Mouse (Mus musculus) spleen, adult 12 weeks (tissue): Measurements from ENCODE around the gene Ppp5c.

Experiments used
- DNase-seq: peaks from one replicate; pipeline ENCODE4 v3.0.0; 2022; ENCODE audit warnings: low spot score

Gene Ppp5c

GRCm38 (mm10) chr7:17054325-17054989 lies 26.7 kb upstream of the Ppp5c start:
- no peak for DNase-seq

- DNase-seq = no peak
These were observed 23.3 kb upstream of the Ppp5c start for GRCm38 (mm10) chr7:17050933-17051594.

DNA sequence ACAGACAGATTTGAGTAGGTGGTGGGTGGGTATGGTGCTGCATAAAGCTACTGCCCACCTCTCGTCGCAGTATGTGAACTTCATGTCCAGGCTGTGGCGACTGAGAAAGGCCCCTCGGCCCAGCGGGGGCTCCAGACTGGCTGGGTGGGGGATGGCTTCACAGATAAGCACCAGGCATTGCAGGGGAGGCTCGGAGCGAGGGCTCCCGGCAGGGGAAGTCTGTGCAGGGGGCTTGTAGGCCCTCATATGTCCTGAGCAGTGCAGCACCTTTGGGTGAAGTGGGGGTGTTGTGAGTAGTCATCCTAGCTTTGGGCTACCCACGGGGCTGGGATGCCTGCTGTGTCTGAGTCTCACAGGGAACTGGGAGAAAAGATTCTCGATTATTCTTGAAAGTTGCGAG lies 22.8 kb upstream of the Ppp5c start:
- no peak for DNase-seq

GRCm38 (mm10) chr7:17048431-17049190 lies 20.9 kb upstream of the Ppp5c start:
- DNase-seq = no peak

DNA sequence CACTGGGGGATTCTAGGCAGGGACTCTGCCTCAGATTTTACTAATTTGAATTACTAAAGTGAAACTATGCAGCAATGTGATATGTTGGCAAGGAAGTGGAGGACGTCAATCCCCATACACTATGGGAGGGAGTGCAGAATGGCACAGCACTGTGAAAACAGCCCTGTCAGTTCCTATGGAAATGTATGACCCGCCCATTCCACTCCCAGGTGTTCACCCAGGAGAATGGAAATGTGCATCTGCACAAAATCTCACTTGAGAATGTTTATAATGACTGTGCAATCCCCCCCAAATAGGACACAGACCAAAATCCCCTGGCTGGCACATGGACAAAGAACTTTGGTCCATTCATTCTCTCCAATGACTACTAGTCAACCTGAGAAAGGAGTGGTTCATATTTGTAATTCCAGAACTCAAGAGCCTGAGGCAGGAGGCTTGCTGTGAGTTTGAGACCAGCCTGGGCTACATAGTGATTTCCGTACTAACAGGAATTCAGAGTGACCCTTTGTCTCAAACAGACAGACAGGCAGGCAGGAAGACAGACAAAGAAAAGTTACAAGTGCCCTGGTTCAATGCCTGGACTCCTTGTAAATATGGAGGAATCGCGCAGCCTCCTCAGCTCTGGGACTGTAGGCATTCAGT lies 19.4 kb upstream of the Ppp5c start:
- DNase-seq = no peak

DNA sequence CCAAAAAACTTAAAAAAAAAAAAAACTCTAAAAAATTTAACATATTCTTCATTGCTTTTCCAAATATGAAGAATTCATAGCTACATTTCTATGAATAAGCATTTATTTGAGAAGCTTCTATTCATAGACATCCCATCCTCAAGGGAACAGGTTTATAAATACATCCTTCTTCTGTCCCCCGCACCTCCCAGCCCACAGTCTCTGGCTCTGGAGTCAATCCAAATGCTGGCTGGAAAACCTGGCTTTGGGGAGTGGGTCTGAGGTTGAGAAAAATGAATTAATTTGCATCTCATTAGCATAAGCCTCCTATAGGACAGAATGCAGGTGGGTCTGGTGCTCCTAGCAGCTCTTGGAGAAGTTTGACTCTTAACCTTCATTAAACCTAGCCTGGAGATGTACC lies 18.0 kb upstream of the Ppp5c start:
- DNase-seq = no peak

GRCm38 (mm10) chr7:17039373-17039772 lies 11.6 kb upstream of the Ppp5c start:
- DNase-seq = no peak

GRCm38 (mm10) chr7:17038018-17038695 lies 10.4 kb upstream of the Ppp5c start:
- DNase-seq = no peak

DNA sequence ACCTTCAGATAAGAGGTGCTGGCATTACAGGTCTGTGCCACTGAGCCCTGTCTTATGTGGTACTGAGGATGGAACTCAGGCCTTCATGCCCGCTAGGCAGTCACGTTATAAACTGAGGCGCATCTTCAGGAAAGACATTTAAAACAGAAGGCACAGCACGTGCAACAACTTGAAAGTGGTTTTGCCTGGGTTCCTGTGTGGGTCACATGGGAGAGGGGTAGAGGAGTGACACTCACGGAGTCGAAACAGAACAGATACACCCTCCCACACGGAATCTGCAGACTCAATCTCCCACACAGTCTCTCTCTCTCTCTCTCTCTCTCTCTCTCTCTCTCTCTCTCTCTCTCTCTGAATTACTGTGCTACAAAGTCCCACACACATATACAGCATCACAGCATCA lies 2.5 kb upstream of the Ppp5c start:
- no peak for DNase-seq

- no peak for DNase-seq
These were observed 1.2 kb upstream of the Ppp5c start for GRCm38 (mm10) chr7:17028923-17029322.

GRCm38 (mm10) chr7:17026710-17027587 lies 775 bp downstream of the Ppp5c start:
- no peak for DNase-seq

DNA sequence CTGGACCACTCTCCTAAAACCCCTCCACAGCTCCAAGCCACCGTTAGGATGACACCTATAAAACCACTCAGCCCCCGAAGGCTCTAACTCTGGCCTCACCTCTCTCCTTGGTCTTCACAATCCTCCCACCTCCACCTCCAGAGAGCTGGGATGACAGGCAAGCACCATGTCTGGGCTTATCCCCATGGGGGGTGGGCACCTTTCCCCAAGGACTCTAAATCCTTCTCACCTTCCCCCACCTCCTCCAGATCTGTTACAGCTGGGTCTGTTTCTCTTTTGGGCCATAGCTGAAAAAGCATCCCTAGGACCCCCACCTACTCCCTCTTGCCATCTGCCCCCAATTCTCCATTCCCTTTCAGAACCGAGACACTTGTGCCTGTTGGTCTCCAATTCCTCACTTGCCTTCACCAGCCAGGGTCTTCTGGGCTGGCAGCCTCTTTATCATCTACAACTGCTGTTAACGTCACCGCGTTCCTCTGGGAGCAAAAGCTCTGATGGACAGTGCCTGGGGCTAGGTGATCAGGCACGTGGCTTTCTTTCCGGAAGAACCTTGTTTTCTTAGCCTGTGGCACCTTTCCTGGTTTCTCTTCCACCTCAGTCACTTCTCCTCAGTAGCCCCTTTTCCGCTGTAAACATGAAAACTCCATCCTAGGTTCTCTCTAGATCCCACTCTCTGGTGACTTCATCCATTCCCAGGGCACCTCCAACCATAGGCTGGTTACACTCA lies 1.7 kb downstream of the Ppp5c start:
- no peak for DNase-seq

DNA sequence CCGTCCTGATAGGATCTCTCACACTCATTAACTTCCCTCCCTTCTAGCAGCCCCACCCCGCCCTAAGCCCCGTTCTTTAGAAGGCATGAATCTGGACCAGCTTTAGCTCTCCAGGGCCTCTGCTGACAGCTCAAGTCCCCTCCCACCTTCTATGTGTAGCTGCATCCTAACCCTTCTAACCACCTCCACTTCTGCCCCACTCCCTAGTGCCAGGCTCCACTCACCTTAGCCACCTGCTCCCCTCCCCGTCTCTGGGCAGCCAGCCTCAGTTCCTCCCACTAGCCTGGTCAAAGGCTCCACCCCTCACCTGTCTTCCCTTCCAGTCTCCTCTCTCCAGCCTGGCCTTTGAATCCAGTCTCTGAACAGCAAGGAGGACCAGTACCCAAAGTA lies 2.2 kb downstream of the Ppp5c start:
- no peak for DNase-seq

GRCm38 (mm10) chr7:17024814-17025504 lies 2.8 kb downstream of the Ppp5c start:
- no peak for DNase-seq

- DNase-seq = no peak
These were observed 3.6 kb downstream of the Ppp5c start for GRCm38 (mm10) chr7:17024141-17024540.

DNA sequence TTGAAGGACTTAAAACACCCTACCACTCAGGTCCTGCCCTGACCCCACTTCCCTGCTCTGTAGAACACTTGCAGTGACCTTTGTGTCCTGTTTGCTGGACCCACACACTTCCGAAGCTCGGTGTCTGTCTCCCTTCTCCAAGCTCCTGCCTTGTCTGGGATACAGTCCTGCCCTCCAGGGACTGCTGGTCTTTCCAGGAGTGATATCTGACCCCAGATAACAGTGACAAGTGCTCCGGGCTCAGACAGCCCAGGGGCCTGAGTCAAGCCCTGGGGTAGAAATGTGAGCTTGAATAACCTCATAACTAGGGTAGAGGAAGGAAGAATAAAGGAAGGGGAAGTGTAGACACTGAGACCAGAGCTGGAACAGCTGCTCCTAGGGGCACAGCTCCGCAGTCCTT lies 4.0 kb downstream of the Ppp5c start:
- DNase-seq = no peak

- DNase-seq = no peak
These were observed 5.5 kb downstream of the Ppp5c start for GRCm38 (mm10) chr7:17022176-17022575.

- no peak for DNase-seq
These were observed 8.1 kb downstream of the Ppp5c start for GRCm38 (mm10) chr7:17019426-17020166.

- no peak for DNase-seq
These were observed 9.8 kb downstream of the Ppp5c start for GRCm38 (mm10) chr7:17017921-17018320.
